Mouse (Mus musculus) G1E (cell line): Measurements from ENCODE around the gene Tpgs1. TPM values are rescaled to one million over a fixed set of nuclear protein-coding genes. Genes with fewer than 3 reads are reported as not detected.

Experiments
- ATAC-seq: 2 replicates; pipeline ENCODE4 v1.8.0; 2016; ENCODE audit warnings: mild to moderate bottlenecking; ENCODE audit not compliant: insufficient number of reproducible peaks, poor library complexity, low FRiP score, severe bottlenecking; ENCODE audit errors: extremely low read depth
- DNase-seq: peaks from one replicate; pipeline ENCODE4 v3.0.0; 2012; ENCODE audit warnings: low spot score
- H3K27me3 ChIP-seq: 2 replicates; pipeline ENCODE4 v1.6.1; 2012; ENCODE audit warnings: mild to moderate bottlenecking, low read length, inconsistent platforms; ENCODE audit not compliant: insufficient read depth
- H3K36me3 ChIP-seq: replicated peaks from 2 replicates; pipeline ENCODE3; 2012; ENCODE audit warnings: mild to moderate bottlenecking, inconsistent platforms
- H3K4me1 ChIP-seq: 2 replicates; pipeline ENCODE4 v1.6.1; 2012; ENCODE audit warnings: low read depth, low read length, inconsistent platforms, mixed read lengths; ENCODE audit not compliant: insufficient read depth
- H3K4me3 ChIP-seq: 2 replicates; pipeline ENCODE4 v1.5.1; 2012; ENCODE audit warnings: low read depth, mild to moderate bottlenecking, inconsistent platforms, low read length, moderate library complexity, mixed read lengths
- H3K9me3 ChIP-seq: replicated peaks from 2 replicates; pipeline ENCODE4 v1.6.1; 2012; ENCODE audit warnings: inconsistent platforms
- CTCF ChIP-seq: IDR thresholded peaks from 2 replicates; pipeline ENCODE4 v1.5.1; 2012; ENCODE audit warnings: low read depth, low read length, inconsistent platforms, mixed read lengths
- GATA1 ChIP-seq: IDR thresholded peaks from 2 replicates; pipeline ENCODE4 v1.6.1; 2012; ENCODE audit warnings: borderline replicate concordance, low read length, inconsistent platforms, mixed read lengths
- GATA2 ChIP-seq: IDR thresholded peaks from 2 replicates; pipeline ENCODE4 v1.6.1; 2012; ENCODE audit warnings: low read depth, low read length, inconsistent platforms, borderline replicate concordance
- POLR2AphosphoS5 ChIP-seq: IDR thresholded peaks from 2 replicates; pipeline ENCODE4 v1.6.1; 2012; ENCODE audit warnings: low read depth, low read length, inconsistent platforms; ENCODE audit not compliant: insufficient replicate concordance
- TAL1 ChIP-seq: conservative IDR thresholded peaks from 2 replicates; pipeline ENCODE4 v1.6.1; 2012; ENCODE audit warnings: low read depth, low read length, inconsistent platforms, mixed read lengths
- polyA plus RNA-seq: library from polyadenylated mRNA; stranded (reverse); fragments of >175 nt; gene quantifications from 2 replicates; pipeline ENCODE4 v1.2.3, GENCODE M21; 2012
- total RNA-seq, 2 experiments: library from RNA; stranded (forward) in 1 of 2; stranded (reverse) in 1 of 2; fragments of 200-1000 nt in 1 of 2; fragments of >200 nt in 1 of 2; fragmentation: Nextera tagmentation in 1 of 2; gene quantifications; 2 replicates each; pipeline ENCODE4 v1.2.3; 2014 to 2017

The Tpgs1 gene
- total and polyA plus RNA-seq, 3 experiments, result 11.6 to 78.0 (median 20.2) TPM

DNA sequence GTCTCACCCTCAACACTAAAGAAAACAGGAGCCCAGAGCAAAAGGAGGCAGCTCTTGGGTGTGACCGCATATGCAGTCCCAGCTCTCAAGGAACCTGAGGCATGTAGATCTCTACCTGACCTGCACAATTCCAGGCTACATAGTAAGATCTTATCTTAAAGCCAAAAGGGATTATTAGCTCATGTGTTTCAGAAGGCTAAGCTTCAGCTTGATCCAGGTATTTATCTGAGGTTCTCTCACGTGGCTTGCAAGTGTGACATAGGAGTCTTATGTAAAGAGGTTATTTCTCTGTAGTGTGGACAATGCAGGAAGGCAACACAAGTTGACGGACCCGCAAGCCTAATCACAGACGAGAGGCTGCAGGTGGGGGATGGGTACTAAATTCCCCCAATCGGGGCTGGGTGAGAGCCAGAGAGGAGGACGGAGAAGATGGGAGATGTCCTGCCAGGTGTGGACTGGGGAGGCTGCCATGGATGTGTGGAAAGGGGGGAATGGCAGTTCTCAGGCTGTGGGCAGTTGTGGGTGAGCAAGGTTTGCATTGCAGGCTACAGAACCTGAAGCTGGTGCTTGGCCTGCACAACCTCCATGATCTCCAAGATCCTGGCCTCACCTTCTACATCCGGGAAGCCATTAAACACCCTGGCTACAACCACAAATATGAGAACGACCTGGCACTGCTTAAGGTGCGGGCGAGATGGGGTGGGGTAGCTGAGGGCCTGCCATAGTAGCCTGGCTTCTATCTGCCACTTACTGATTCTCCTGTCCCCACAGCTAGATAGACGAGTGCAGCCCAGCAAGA is 24.6 kb downstream of the Tpgs1 start:
- Histone ChIP-seq H3K4me3 (no peak overlapping the region), H3K36me3 (peaks cover 24% of the 10 kb centered on the region), H3K27me3 (peaks cover 24% of the 10 kb centered on the region), H3K4me1 (peaks cover 8% of the 10 kb centered on the region), H3K9me3 (peaks cover 6% of the 10 kb centered on the region)
- ATAC-seq (no peak), DNase-seq (no peak)
- TF ChIP-seq CTCF, result no peak
- TF ChIP-seq GATA1, result no peak
- TF ChIP-seq POLR2AphosphoS5, result no peak
- TF ChIP-seq TAL1, result no peak
- no peak for TF ChIP-seq GATA2

DNA sequence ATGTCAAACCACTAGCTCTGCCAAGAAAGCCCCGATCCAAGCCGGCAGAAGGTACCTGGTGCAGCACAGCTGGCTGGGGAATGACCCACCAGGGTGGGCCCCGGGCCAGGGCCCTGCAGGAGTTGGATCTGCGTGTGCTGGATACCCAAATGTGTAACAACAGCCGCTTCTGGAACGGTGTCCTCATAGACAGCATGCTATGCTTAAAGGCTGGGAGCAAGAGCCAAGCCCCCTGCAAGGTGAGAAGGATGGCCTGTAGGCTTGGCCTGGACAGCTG is 25.1 kb downstream of the Tpgs1 start:
- Histone ChIP-seq H3K9me3 (peaks cover 6% of the 10 kb centered on the region), H3K4me3 (no peak overlapping the region), H3K27me3 (peaks cover 24% of the 10 kb centered on the region), H3K4me1 (peaks cover 7% of the 10 kb centered on the region), H3K36me3 (peaks cover 18% of the 10 kb centered on the region)
- no peak for DNase-seq
- ATAC-seq, result no peak
- TF ChIP-seq TAL1, result no peak
- TF ChIP-seq GATA1, result no peak
- TF ChIP-seq GATA2, result no peak
- TF ChIP-seq CTCF, result no peak
- TF ChIP-seq POLR2AphosphoS5, result no peak

DNA sequence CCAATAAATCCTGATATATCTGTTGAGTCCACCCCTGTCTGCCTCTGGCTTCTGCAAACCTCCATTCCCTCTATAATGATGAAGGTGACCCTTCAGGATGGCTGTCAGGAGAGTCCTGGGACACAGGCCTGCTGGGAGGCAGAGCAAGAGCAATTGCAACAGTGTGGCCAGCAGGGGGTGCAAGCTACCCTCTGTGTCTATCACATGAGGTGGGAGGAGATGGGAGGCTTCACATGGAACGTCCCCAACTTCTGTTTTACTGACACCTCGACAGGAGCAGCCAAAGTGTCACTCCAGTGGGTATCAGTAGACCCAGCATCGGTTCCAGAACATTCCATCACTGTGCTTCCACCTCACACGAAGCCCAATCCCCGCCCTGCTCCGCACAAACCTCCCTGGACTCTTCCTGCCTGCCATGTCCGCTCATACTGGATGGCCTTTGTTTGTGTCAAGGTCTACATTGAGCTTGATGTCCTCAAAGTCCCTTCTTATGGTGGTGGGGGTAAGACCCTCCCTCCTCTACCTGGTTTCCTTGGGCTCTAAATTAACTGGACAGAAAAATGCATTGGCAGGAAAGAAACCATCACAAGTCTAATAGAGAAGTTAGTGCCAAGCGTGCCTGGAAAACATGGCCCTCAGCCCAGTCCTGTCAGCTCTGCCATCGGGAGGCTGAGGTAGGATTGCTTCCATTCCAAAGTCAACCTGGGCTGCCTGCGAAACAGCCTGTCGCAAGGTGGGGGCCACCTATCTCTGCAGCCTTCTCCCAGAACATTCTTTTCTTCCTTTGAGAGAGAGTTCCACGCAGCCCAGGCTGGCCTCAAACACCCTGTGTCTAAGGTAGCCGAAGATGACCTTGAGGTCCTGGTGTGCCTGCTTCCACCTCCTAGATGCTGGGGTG is 26.3 kb downstream of the Tpgs1 start:
- Histone ChIP-seq H3K4me3 (no peak overlapping the region), H3K36me3 (peaks cover 8% of the 10 kb centered on the region)

DNA sequence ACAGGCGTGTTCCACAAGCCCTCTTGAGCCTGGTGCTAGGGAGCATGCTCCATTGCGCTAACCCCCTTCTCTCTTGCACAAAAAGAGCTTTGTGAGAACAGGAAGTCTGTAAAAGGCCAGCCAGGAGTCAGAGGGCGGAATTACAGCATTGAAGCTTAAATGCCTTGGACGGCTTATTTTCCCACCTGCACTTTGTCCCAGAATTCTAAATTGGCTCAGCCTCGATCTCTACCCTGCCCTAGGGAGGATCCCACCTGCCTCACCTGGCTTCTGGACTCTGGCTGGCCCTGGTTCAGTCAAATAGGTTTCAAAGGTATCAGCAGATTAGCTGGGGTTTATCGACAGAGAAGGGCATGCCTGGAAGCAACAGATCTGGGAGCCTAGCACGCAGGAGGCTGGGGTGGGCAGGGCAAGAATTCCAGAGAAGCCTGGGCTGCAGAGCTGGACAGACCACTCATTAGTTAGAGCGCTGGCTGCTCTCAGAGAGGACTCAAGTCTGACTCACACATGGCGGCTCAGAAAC is 27.0 kb downstream of the Tpgs1 start:
- peaks cover 30% of the 10 kb centered on the region for H3K27me3 ChIP-seq
- no peak overlapping the region for H3K4me3 ChIP-seq
- ATAC-seq (no peak), DNase-seq (no peak)
- peaks cover 6% of the 10 kb centered on the region for H3K36me3 ChIP-seq
- TF ChIP-seq CTCF, result no peak
- TF ChIP-seq TAL1, result no peak
- no peak for TF ChIP-seq POLR2AphosphoS5
- no peak for TF ChIP-seq GATA1
- H3K9me3 ChIP-seq, result peaks cover 6% of the 10 kb centered on the region
- peaks cover 7% of the 10 kb centered on the region for H3K4me1 ChIP-seq

More for the DNA sequence above, 26.3 kb downstream of the Tpgs1 start:
- TF ChIP-seq GATA2, result no peak
- no peak for TF ChIP-seq GATA1
- no peak for TF ChIP-seq TAL1
- TF ChIP-seq POLR2AphosphoS5, result no peak
- TF ChIP-seq CTCF, result peak; percentile 96
- Histone ChIP-seq H3K4me1 (peaks cover 7% of the 10 kb centered on the region), H3K9me3 (peaks cover 6% of the 10 kb centered on the region), H3K27me3 (peaks cover 28% of the 10 kb centered on the region)
- ATAC-seq (peak; percentile 60), DNase-seq (peak; percentile 82)

DNA sequence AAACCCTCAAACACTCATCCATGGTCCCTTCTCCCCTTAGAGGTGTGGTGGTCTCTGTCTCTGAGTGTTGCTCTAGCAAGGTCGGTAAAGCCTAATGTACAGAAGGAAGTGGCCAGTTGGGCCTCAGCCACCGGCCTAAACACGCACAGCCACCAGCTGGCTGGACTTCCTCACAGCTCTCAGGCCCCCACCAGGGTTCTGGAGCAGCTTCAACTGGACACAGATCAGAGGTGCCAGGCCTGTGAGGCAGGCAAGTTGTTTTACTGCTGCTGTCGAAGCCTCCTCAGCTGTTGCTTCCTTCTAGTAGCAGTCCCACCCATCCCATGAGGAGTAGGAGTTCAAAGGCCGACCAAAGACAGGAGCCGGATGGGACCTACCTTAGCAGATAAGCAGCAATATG is 28.7 kb downstream of the Tpgs1 start:
- Histone ChIP-seq H3K4me3 (no peak overlapping the region), H3K27me3 (peaks cover 30% of the 10 kb centered on the region), H3K4me1 (peaks cover 8% of the 10 kb centered on the region), H3K9me3 (no peaks in the 10 kb centered on the region), H3K36me3 (no peaks in the 10 kb centered on the region)
- DNase-seq, result no peak
- no peak for TF ChIP-seq GATA2
- no peak for TF ChIP-seq TAL1
- no peak for TF ChIP-seq POLR2AphosphoS5
- TF ChIP-seq GATA1, result no peak
- no peak for ATAC-seq

DNA sequence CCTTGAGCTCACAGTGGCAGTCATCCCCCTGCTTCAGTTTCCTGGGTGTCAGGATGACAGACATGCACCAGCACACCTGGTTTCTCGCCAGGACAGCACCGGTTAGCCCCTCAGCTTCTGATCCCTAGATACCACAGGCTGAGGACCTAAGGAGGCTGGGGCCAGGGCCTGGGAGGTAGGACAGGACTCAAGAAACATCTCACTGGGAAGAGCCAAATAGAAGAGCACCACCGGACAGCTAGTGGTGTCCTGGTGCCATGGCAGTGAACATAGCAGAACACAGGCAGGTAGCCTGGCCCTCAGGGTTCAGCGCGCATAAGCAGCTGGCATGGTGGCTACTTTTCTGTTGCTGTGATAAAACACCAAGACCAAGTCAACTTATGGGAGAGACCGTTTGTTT is 29.3 kb downstream of the Tpgs1 start:
- TF ChIP-seq GATA2 (no peak), CTCF (no peak), GATA1 (no peak), TAL1 (no peak), POLR2AphosphoS5 (no peak)
- no peaks in the 10 kb centered on the region for H3K36me3 ChIP-seq
- no peak overlapping the region for H3K4me3 ChIP-seq
- no peak for DNase-seq
- peaks cover 30% of the 10 kb centered on the region for H3K27me3 ChIP-seq
- H3K4me1 ChIP-seq, result peaks cover 9% of the 10 kb centered on the region
- H3K9me3 ChIP-seq, result no peaks in the 10 kb centered on the region
- ATAC-seq, result no peak
